Mouse (Mus musculus) ES-Bruce4 (cell line): ENCODE results near the gene Gpr34.

ENCODE experiments used
- CTCF ChIP-seq: IDR thresholded peaks from one replicate; pipeline ENCODE4 v1.8.1; 2011; ENCODE audit warnings: low read depth, low read length
- EP300 ChIP-seq: IDR thresholded peaks from 2 replicates; pipeline ENCODE4 v1.6.1; 2011; ENCODE audit warnings: low read depth, low read length; ENCODE audit not compliant: insufficient read depth
- POLR2A ChIP-seq: IDR thresholded peaks from one replicate; pipeline ENCODE4 v1.8.1; 2011; ENCODE audit warnings: low read length; ENCODE audit not compliant: insufficient read depth

DNA sequence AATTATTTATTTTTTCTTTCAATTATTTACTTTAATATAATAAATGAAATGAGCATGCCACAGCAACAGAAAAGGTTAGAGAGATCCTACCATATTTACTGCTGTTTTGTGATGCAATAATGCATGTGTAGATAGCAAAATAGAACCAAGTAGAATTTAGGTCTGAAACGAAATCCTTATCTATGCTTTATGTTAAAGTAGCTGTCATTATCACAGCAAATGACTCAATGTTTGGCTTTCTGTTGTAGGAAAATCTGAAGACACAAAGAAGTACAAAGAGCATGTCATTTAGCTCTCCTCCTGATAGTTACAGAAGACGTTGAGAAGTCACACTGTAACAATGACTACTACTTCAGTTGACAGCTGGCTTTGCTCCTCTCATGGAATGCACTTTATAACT lies 7.0 kb downstream of the Gpr34 start:
- TF ChIP-seq POLR2A = no peak
- TF ChIP-seq CTCF = no peak
- no peak for TF ChIP-seq EP300
